Mouse (Mus musculus) urinary bladder, adult 2 months (tissue): ENCODE results near the gene Gm20388. TPM values are rescaled to one million over a fixed set of nuclear protein-coding genes. Genes with fewer than 3 reads are reported as not detected.

Source experiments
- DNase-seq: peaks from one replicate; pipeline ENCODE4 v3.0.0; 2022; ENCODE audit warnings: low spot score
- polyA plus RNA-seq: library from polyadenylated mRNA; depleted of rRNA; stranded (reverse); fragments of >200 nt; gene quantifications from 2 replicates; pipeline ENCODE4 v1.2.3, GENCODE M21; 2012

Gene Gm20388
- polyA plus RNA-seq, 1 experiment, result 50.2 TPM

DNA sequence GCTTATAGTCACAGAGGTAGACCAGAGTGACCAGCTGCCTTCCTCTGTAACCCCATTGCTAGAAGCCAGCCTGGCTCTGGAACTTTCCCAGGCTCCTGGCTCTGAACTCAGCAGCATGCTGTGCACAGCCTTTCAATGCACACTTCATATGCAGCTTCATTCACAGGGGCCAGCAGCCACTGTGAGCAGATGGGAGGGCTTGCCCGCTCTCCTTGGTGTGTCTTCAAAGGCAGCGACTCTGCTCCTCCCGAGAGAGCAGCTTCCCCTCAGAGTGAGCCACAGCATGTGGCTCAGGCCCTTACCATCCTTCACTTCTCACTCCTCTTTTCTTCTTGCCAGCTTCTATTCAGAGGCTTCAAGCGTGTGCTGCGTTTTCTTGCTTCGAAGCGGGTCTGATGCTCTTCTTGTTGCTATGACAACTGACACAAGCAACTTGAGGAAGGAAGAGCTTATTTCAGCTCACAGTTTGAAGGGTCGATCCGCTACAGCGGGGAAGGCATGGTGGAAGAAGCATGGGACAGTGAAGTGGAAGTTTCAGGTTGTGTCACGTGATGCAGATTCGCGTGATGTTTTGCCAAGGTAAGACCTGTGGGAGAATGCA is 4293.5 kb downstream of the Gm20388 start:
- no peak for DNase-seq

GRCm38 (mm10) chr8:124212148-124212547 is 4301.5 kb downstream of the Gm20388 start:
- no peak for DNase-seq

DNA sequence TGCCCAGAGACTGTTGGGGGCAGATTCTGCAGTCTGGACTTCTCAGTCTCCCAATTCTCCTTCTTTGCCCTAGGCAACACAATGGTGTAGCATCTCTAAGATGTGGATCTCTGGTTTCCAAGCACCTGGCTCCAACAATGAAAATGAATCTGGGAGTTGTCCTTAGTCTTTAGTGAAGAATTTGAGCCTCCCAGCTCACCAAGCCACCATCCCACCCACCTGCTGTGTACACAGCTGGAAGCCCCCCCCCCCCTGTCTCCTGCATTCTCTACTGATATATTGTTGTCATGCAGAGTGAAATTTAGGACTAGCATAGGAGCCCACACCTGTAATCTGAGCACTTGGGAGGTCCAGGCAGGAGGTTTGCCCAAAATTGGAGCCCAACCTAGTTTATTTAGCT is 4306.3 kb downstream of the Gm20388 start:
- DNase-seq, result no peak

GRCm38 (mm10) chr8:124229883-124230282 is 4319.2 kb downstream of the Gm20388 start:
- DNase-seq, result no peak

DNA sequence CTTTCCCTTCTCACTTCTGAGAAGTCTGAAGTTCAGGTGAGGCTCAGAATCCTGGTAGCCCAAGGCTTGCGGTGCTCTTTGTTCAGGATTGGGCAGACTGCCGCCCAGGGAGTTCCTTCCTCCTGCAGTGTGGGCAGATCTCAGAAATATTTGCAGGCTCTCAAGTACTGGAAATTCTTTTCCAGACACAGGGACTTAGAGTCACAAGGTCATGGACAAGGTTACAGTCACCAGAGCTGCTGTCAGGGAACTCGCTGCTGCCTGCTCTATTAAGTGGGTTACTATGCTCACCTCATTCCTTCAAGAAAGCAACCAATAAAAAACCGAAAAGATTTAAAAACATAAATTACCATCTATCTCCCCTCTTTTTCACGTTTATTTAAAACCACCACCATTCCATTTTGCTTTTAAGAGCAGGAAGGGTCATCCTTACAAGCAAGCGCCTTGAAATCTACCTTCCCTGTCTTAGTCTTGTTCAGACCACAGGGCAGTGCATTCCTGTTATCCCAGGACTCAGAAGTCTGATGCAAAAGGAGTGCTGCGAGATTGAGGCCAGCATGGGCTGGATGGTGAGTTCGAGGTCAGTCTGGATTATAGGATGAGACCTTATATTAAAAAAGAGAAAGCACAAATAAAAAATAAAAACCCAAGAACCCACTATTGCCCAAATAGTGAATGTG is 4320.0 kb downstream of the Gm20388 start:
- DNase-seq, result no peak

- no peak for DNase-seq
Observed at GRCm38 (mm10) chr8:124231176-124231484, 4320.5 kb downstream of the Gm20388 start, which contains the start of gene Galnt2. Galnt2 (plus strand) TSS chr8:124231391.

GRCm38 (mm10) chr8:124231485-124232279 is 4321.0 kb downstream of the Gm20388 start:
- peak; percentile 78 for DNase-seq

DNA sequence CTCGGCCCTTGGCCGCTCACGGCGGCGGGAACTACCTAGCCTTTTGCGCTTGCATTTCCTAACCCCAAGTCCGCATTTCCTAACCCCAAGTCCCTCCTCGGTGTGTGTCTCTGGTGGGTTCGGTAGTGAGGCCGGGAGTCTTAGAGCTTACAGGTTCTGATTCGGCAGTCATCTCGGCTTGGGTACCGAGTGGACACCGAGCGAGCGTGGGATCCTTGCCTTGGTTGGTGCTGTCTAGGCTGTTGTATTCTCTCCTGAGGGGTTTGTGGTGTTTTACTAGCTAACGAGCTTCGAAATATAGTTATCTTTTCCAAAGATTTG is 4321.6 kb downstream of the Gm20388 start:
- DNase-seq, result no peak

DNA sequence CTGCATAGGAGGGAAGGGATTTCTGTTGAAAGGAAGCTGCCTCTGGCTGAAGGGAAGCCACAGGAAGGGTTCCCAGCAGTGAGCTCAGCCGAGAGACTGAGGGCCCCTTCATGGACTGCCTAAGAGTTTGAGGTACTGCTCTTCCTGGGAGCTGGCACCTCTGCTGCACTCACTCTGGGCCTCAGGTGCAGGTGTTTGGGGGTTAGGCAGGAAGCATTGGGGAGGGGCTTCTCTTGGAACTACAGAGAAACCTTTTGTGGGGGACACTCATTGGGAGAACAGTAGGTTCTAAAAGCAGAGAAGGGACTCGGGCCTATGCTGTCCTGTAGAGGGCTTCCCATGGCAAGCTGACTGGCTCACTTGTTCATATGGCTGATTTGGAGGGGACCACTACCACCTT is 4323.9 kb downstream of the Gm20388 start:
- no peak for DNase-seq

DNA sequence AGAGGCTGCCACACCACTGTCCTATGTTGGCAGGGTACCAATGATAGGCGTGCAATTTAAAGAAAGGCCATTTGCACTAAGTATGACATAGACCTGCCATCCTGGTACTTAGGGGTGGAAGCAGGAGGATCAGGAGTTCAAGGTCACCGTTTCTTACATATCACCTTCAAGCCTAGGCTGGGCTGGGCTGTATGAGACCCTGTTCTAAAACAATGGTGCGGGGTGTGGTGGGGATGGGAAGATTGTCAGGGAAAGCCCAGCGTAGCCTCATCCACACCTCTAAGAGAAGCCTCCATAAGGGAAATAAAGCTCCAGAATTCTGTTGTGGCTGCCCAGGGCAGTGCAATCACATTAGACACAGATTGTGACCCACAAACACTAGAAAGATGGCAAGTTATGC is 4324.9 kb downstream of the Gm20388 start:
- no peak for DNase-seq

- no peak for DNase-seq
Observed at GRCm38 (mm10) chr8:124239350-124239749, 4328.7 kb downstream of the Gm20388 start.

DNA sequence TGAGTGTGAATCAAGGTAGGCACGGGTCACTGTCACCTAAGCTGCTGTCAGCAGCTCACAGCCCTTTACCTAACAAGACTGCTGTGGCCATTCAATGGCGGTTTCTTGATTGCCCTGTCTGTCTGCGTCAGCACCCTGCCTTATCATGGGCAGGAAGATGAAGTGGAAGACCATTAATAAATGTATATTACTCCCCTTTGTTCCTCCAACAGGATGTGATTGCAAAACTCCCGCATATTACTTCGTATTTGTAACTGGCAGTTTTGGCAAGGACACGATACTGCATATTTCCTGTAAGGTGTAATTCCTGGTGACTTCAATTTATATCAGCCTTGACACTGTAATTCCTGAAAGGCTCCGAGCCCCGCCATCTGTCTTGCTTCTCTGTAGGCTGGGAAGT is 4330.3 kb downstream of the Gm20388 start:
- DNase-seq, result no peak

- DNase-seq, result no peak
Observed at GRCm38 (mm10) chr8:124242208-124242607, 4331.6 kb downstream of the Gm20388 start.

DNA sequence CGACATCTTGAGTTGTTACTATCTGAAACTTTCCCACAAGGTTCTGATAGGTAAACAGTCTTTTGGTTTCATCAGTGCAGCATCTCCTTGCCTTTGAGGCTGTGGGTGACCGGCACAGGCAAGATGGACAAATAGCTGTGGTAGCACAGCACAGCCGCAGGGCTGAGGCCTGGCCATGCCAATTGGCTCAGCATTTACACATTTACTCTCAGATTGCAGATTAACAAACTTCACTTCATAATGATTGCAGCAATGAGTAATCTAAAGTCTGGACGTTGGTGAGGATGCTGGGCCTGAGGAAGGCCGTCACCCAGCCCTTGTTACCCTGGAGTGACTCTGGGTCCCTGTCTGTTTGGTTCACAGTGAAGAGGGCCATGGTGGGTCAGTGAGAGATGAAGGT is 4332.3 kb downstream of the Gm20388 start:
- DNase-seq, result no peak

GRCm38 (mm10) chr8:124247581-124247980 is 4336.9 kb downstream of the Gm20388 start:
- no peak for DNase-seq

DNA sequence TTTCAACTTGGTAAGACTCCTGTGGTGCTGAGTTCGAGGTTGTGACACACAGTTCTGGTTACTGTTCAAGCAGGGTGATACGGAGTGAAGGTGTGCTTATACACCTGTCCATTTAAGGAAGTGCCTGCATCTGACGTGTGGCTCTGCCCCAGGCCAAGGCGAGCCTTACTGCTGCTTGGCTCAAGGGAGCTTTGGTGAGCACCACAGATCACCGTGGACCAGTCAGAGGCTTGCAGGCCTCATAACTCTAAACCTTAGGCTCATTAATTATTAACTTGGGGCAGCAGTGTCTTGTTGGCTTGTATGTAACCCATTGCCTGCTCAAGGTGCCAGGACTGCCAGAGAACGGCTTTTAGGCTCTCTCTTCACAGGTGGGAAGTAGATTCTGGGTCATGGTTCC is 4338.0 kb downstream of the Gm20388 start:
- DNase-seq, result no peak

DNA sequence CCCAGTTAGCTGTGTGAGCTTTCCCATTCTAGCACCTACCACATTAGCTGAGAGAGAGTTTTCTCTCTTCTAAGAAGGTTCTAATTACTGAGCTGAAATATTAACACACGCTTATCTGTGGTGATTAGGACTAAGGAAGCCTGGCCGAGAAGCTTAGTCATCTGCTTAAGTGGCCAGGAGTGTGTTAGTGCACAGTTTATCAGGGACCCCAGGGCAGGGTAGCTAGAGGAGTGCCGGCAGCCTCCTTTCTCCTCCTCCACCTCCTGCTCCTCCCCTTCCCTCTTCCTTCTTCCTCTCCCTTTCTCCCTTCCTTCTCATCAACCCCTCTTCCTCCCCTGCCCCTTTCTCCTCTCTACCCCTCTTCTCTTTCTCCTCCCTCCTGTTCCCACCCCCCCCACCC is 4339.6 kb downstream of the Gm20388 start:
- DNase-seq, result no peak

- no peak for DNase-seq
Observed at GRCm38 (mm10) chr8:124250785-124251184, 4340.1 kb downstream of the Gm20388 start.

DNA sequence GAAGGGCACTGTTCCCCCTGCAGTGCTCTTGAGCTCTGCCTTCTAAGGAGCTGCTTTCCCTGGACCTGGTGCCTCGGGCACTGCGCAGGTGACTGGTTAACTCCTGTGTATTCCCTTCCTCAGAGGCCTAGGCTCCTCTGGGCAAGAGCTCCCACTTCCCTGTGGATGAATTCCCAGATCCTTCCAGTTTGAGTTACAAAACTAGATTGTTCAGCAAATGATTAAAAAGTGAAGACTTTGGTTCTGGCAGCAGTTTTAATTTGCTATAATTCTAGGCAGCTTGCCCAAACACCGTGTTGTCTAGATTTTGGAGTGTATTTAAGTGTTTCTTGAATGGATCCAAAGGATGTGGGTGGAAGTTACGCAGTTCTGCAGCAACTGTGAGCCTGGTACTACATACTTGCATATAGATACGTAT is 4341.9 kb downstream of the Gm20388 start:
- no peak for DNase-seq

GRCm38 (mm10) chr8:124253939-124254338 is 4343.3 kb downstream of the Gm20388 start:
- no peak for DNase-seq

GRCm38 (mm10) chr8:124256841-124257240 is 4346.2 kb downstream of the Gm20388 start:
- no peak for DNase-seq

GRCm38 (mm10) chr8:124257363-124257762 is 4346.7 kb downstream of the Gm20388 start:
- no peak for DNase-seq

- DNase-seq, result no peak
Observed at GRCm38 (mm10) chr8:124259146-124259545, 4348.5 kb downstream of the Gm20388 start.
